Mouse (Mus musculus): Measurements from ENCODE around the gene Tcte2.
"Not testable (repeated sequence)": the region's sequence is repeated elsewhere in the genome, so short reads cannot be mapped to it uniquely, and the experiment has no call there.

The Tcte2 gene

GRCm38 (mm10) chr17:13761179-13761913, at the start of gene Tcte2:
TSS of gene Tcte2 (minus strand) at chr17:13761825.
- in situ Hi-C loops (cut with MseI, MboI) = no loop called here

- in situ Hi-C loops (cut with MseI, MboI) = no loop called here
Observed at GRCm38 (mm10) chr17:13806016-13806415, 44.4 kb upstream of the Tcte2 start.

GRCm38 (mm10) chr17:13802836-13803408, 41.3 kb upstream of the Tcte2 start:
- in situ Hi-C loops (cut with MseI, MboI) = no loop called here

- in situ Hi-C loops (cut with MseI, MboI) = no loop called here
Observed at GRCm38 (mm10) chr17:13797691-13798090, 36.1 kb upstream of the Tcte2 start.

- in situ Hi-C loops (cut with MseI, MboI) = not testable (repeated sequence)
Observed at GRCm38 (mm10) chr17:13790033-13790432, 28.4 kb upstream of the Tcte2 start.

- in situ Hi-C loops (cut with MseI, MboI) = no loop called here
Observed at GRCm38 (mm10) chr17:13783469-13783868, 21.8 kb upstream of the Tcte2 start.

- in situ Hi-C loops (cut with MseI, MboI) = no loop called here
Observed at GRCm38 (mm10) chr17:13781948-13782347, 20.3 kb upstream of the Tcte2 start.

- in situ Hi-C loops (cut with MseI, MboI) = no loop called here
Observed at GRCm38 (mm10) chr17:13778865-13779264, 17.2 kb upstream of the Tcte2 start.

- in situ Hi-C loops (cut with MseI, MboI) = no loop called here
Observed at GRCm38 (mm10) chr17:13777676-13778075, 16.1 kb upstream of the Tcte2 start.

- in situ Hi-C loops (cut with MseI, MboI) = no loop called here
Observed at GRCm38 (mm10) chr17:13769256-13769655, 7.6 kb upstream of the Tcte2 start.

- in situ Hi-C loops (cut with MseI, MboI) = no loop called here
Observed at GRCm38 (mm10) chr17:13768531-13768930, 6.9 kb upstream of the Tcte2 start.

- in situ Hi-C loops (cut with MseI, MboI) = not testable (repeated sequence)
Observed at GRCm38 (mm10) chr17:13764911-13765310, 3.3 kb upstream of the Tcte2 start.

GRCm38 (mm10) chr17:13763819-13764218, 2.2 kb upstream of the Tcte2 start:
- in situ Hi-C loops (cut with MseI, MboI) = no loop called here

- in situ Hi-C loops (cut with MseI, MboI) = no loop called here
Observed at GRCm38 (mm10) chr17:13760675-13761178, 898 bp downstream of the Tcte2 start.

GRCm38 (mm10) chr17:13759853-13760627, 1.6 kb downstream of the Tcte2 start, which contains the start of gene Afdn:
TSS of gene Afdn (plus strand) at chr17:13760539.
- in situ Hi-C loops (cut with MseI, MboI) = no loop called here

GRCm38 (mm10) chr17:13759156-13759852, 2.3 kb downstream of the Tcte2 start:
- in situ Hi-C loops (cut with MseI, MboI) = no loop called here

- in situ Hi-C loops (cut with MseI, MboI) = no loop called here
Observed at GRCm38 (mm10) chr17:13758586-13758985, 3.0 kb downstream of the Tcte2 start.

- in situ Hi-C loops (cut with MseI, MboI) = no loop called here
Observed at GRCm38 (mm10) chr17:13754940-13755339, 6.7 kb downstream of the Tcte2 start.

GRCm38 (mm10) chr17:13753918-13754317, 7.7 kb downstream of the Tcte2 start:
- in situ Hi-C loops (cut with MseI, MboI) = no loop called here

- in situ Hi-C loops (cut with MseI, MboI) = no loop called here
Observed at GRCm38 (mm10) chr17:13749027-13749426, 12.6 kb downstream of the Tcte2 start.

GRCm38 (mm10) chr17:13747681-13748080, 13.9 kb downstream of the Tcte2 start:
- in situ Hi-C loops (cut with MseI, MboI) = no loop called here

GRCm38 (mm10) chr17:13746330-13746729, 15.3 kb downstream of the Tcte2 start:
- in situ Hi-C loops (cut with MseI, MboI) = no loop called here

All from mouse trophoblast stem cell (cell line).